ENCODE assay signal across 23 mouse cellular contexts in genomic region chr10:105760046-105760445, GRCm38 (mm10).
"Had no signal": no experiment of that assay in that cellular context is flagged by ENCODE, and none has a peak within 500 bp of the region (broad histone marks: within the 10 kb centered on the region; RNA-seq: fewer than 3 reads in every experiment).

No protein-coding gene starts in this region.

- DNase-seq: gastrocnemius, postnatal 14 days; gastrocnemius, postnatal 36 days; heart, adult 18-20 months; heart, postnatal 10 days; kidney, adult 18-20 months; kidney, adult 8-10 months; kidney, postnatal 10 days; kidney, postnatal 25 days; kidney, postnatal 4 days had no signal

- H3K36me3 ChIP-seq: heart, embryonic 10.5 days; heart, embryonic 12.5 days; hindbrain, embryonic 10.5 days; hindbrain, embryonic 12.5 days; intestine, embryonic 15.5 days; kidney, embryonic 15.5 days; limb, embryonic 10.5 days; limb, embryonic 12.5 days; liver, embryonic 12.5 days had no signal

- H3K27me3 ChIP-seq: heart, embryonic 12.5 days; hindbrain, embryonic 12.5 days; intestine, embryonic 15.5 days; kidney, embryonic 15.5 days; limb, embryonic 12.5 days; liver, embryonic 12.5 days had no signal

- H3K9me3 ChIP-seq: heart, embryonic 10.5 days; heart, embryonic 12.5 days; hindbrain, embryonic 10.5 days; hindbrain, embryonic 12.5 days; intestine, embryonic 15.5 days; kidney, embryonic 15.5 days; limb, embryonic 10.5 days; limb, embryonic 12.5 days; liver, embryonic 12.5 days had no signal

- H3K4me1 ChIP-seq: heart, embryonic 10.5 days; heart, embryonic 12.5 days; hindbrain, embryonic 10.5 days; hindbrain, embryonic 12.5 days; intestine, embryonic 15.5 days; kidney, embryonic 15.5 days; limb, embryonic 10.5 days; limb, embryonic 12.5 days; liver, embryonic 12.5 days had no signal

- H3K9ac ChIP-seq: heart, embryonic 12.5 days; hindbrain, embryonic 12.5 days; hindbrain, embryonic 14.5 days; intestine, embryonic 15.5 days; kidney, embryonic 15.5 days; limb, embryonic 12.5 days; liver, embryonic 12.5 days had no signal

- H3K4me3 ChIP-seq: heart, embryonic 10.5 days; heart, embryonic 12.5 days; hindbrain, embryonic 10.5 days; hindbrain, embryonic 12.5 days; intestine, embryonic 15.5 days; kidney, embryonic 15.5 days; layer of hippocampus, adult 2 months; left cerebral cortex, adult 2 months; limb, embryonic 10.5 days; limb, embryonic 12.5 days; liver, embryonic 12.5 days had no signal

- ATAC-seq: inflammation-experienced regulatory T-cells, adult 6 months; intestine, embryonic 15.5 days; intestine, postnatal 0 days; liver, embryonic 12.5 days had no signal

- H3K27ac ChIP-seq: heart, embryonic 10.5 days; hindbrain, embryonic 10.5 days; hindbrain, embryonic 12.5 days; hindbrain, embryonic 14.5 days; intestine, embryonic 15.5 days; kidney, embryonic 15.5 days; layer of hippocampus, adult 2 months; left cerebral cortex, adult 2 months; limb, embryonic 10.5 days; limb, embryonic 12.5 days; liver, embryonic 12.5 days had no signal

- H3K4me2 ChIP-seq: heart, embryonic 12.5 days; hindbrain, embryonic 12.5 days; hindbrain, embryonic 14.5 days; intestine, embryonic 15.5 days; kidney, embryonic 15.5 days; limb, embryonic 12.5 days; liver, embryonic 12.5 days had no signal
